ENCODE assay signal across 13 mouse cellular contexts in genomic region chr9:75299342-75299741, GRCm38 (mm10). TPM values are rescaled to one million over a fixed set of nuclear protein-coding genes. Genes with fewer than 3 reads are reported as not detected.
DNase-seq lines count a peak whose midpoint lies in the region; ATAC-seq and TF ChIP-seq lines count a peak whose summit lies in the region.
"Had no signal": no experiment of that assay in that cellular context is flagged by ENCODE, and none has a peak within 500 bp of the region (broad histone marks: within the 10 kb centered on the region; RNA-seq: fewer than 3 reads in every experiment).

No protein-coding gene starts in this region.

- H3K4me2 ChIP-seq in intestine, postnatal 0 days (replicated peaks; ENCODE audit: low read depth), result no peak overlapping the region
- no peak overlapping the region for H3K4me2 ChIP-seq in intestine, embryonic 16.5 days (ENCODE audit: low read depth, low read length)
- H3K4me2 ChIP-seq: forebrain, embryonic 13.5 days; midbrain, embryonic 15.5 days had no signal

- no peaks in the 10 kb centered on the region for H3K27me3 ChIP-seq in intestine, postnatal 0 days (replicated peaks; ENCODE audit: control insufficient read depth, insufficient read depth, low read length)
- H3K27me3 ChIP-seq in intestine, embryonic 16.5 days (replicated peaks; ENCODE audit: control insufficient read depth, insufficient read depth, low read length), result no peaks in the 10 kb centered on the region
- peaks cover 17% of the 10 kb centered on the region for H3K27me3 ChIP-seq in G1E (ENCODE audit: insufficient read depth, low read length)
- H3K27me3 ChIP-seq: forebrain, embryonic 13.5 days; midbrain, embryonic 15.5 days had no signal

- H3K4me1 ChIP-seq in intestine, postnatal 0 days (replicated peaks; ENCODE audit: control insufficient read depth, insufficient read depth, low read length), result no peaks in the 10 kb centered on the region
- H3K4me1 ChIP-seq in intestine, embryonic 16.5 days (ENCODE audit: control insufficient read depth, insufficient read depth, low read length), result no peaks in the 10 kb centered on the region
- H3K4me1 ChIP-seq in G1E (ENCODE audit: insufficient read depth, low read depth, low read length), result peaks cover 2% of the 10 kb centered on the region; the same call in 1 of the 2 replicates
- H3K4me1 ChIP-seq: midbrain, embryonic 15.5 days had no signal

- WGBS in intestine, postnatal 0 days, result 88% methylated on average over 2 of the region's 2 CpGs
- 80% methylated on average over 2 of the region's 2 CpGs for WGBS in intestine, embryonic 16.5 days

- peak; percentile 60 for TF ChIP-seq CTCF in intestine, postnatal 0 days (IDR thresholded peaks at IDR 0.05; ENCODE audit: low read depth)
- 0 out of 2 replicates have a peak, but pooled peaks have one; percentile 30 for TF ChIP-seq CTCF in G1E (IDR thresholded peaks at IDR 0.05; ENCODE audit: low read depth, low read length)

- H3K27ac ChIP-seq in intestine, postnatal 0 days (ENCODE audit: low read depth, low read length), result no peak overlapping the region
- H3K27ac ChIP-seq in intestine, embryonic 16.5 days (ENCODE audit: low read length), result no peak overlapping the region
- H3K27ac ChIP-seq: forebrain, embryonic 13.5 days; midbrain, embryonic 15.5 days had no signal

- no peak overlapping the region for H3K9ac ChIP-seq in intestine, postnatal 0 days (ENCODE audit: low read depth, low read length)
- no peak overlapping the region for H3K9ac ChIP-seq in intestine, embryonic 16.5 days (ENCODE audit: low read depth, low read length)
- H3K9ac ChIP-seq: forebrain, embryonic 13.5 days; midbrain, embryonic 15.5 days had no signal

- no peak for ATAC-seq in intestine, postnatal 0 days
- no peak for ATAC-seq in intestine, embryonic 16.5 days
- no peak for ATAC-seq in G1E (ENCODE audit: extremely low read depth, insufficient number of reproducible peaks, low FRiP score, poor library complexity, severe bottlenecking)
- ATAC-seq in inflammation-experienced regulatory T-cells, adult 6 months, result peak; percentile 56
- ATAC-seq: forebrain, embryonic 13.5 days; midbrain, embryonic 15.5 days had no signal

- H3K36me3 ChIP-seq in intestine, postnatal 0 days (ENCODE audit: control insufficient read depth, insufficient read depth), result no peaks in the 10 kb centered on the region
- no peaks in the 10 kb centered on the region for H3K36me3 ChIP-seq in intestine, embryonic 16.5 days (ENCODE audit: control insufficient read depth, insufficient read depth, low read length)
- H3K36me3 ChIP-seq in G1E (replicated peaks), result no peaks in the 10 kb centered on the region
- H3K36me3 ChIP-seq: midbrain, embryonic 15.5 days had no signal

- no peak overlapping the region for H3K4me3 ChIP-seq in intestine, postnatal 0 days (ENCODE audit: low read depth, low read length)
- H3K4me3 ChIP-seq in intestine, embryonic 16.5 days (ENCODE audit: low read length), result no peak overlapping the region
- H3K4me3 ChIP-seq in G1E (ENCODE audit: low read depth, low read length), result no peak overlapping the region
- H3K4me3 ChIP-seq: forebrain, embryonic 13.5 days; midbrain, embryonic 15.5 days had no signal

- intact Hi-C loops in heart, postnatal 14 days (cut with DNase I), result no loop called here

- DNase-seq in A20 (ENCODE audit: low read depth, low spot score) (peak; percentile 72), G1E (ENCODE audit: low spot score) (no peak)
- DNase-seq in urinary bladder, postnatal 4 days (ENCODE audit: low spot score in 2 of 2), result no peak
- no peak for DNase-seq in kidney, adult 11 months
- no peak for DNase-seq in heart, postnatal 14 days

- no peaks in the 10 kb centered on the region for H3K9me3 ChIP-seq in intestine, postnatal 0 days (ENCODE audit: control insufficient read depth)
- no peaks in the 10 kb centered on the region for H3K9me3 ChIP-seq in intestine, embryonic 16.5 days (ENCODE audit: control insufficient read depth, low read length)
- H3K9me3 ChIP-seq in G1E (replicated peaks), result no peaks in the 10 kb centered on the region
- H3K9me3 ChIP-seq: forebrain, embryonic 13.5 days; midbrain, embryonic 15.5 days had no signal

RNA-seq across cellular contexts. Expression of gene Gnb5, which starts 6.7 kb away (rescaled TPM):
- 11.2 and 11.3 TPM in 2 replicates for polyA plus RNA-seq in intestine, postnatal 0 days (2015; fragmentation: Nextera tagmentation; extraction: Ambion mirVana)
- polyA plus RNA-seq in intestine, embryonic 16.5 days (2015; fragmentation: Nextera tagmentation; extraction: Ambion mirVana), result 15.8 and 16.2 TPM in 2 replicates
- not detected in 2 replicates for total RNA-seq in G1E (2014; fragmentation: Nextera tagmentation)
- 0.17 and 0.66 TPM in 2 replicates for total RNA-seq in G1E (2017)
- not detected in 2 replicates for polyA plus RNA-seq in G1E (2012)
- 10 to 100 TPM in 1 of 3 experiments, 1 to 10 TPM in 2; 6.8 to 10.1 (median 8.8) TPM for polyA plus RNA-seq in inflammation-experienced regulatory T-cells, adult 6 months (2017; shearing (Covaris generic))
- 10 to 100 TPM; 28.0 to 29.9 TPM for total RNA-seq in heart, postnatal 14 days (2021)

RNA-seq across cellular contexts. Expression of gene Bcl2l10, which starts 48.2 kb away (rescaled TPM):
- polyA plus RNA-seq in intestine, postnatal 0 days (2015; fragmentation: Nextera tagmentation; extraction: Ambion mirVana), result not detected in 2 replicates
- polyA plus RNA-seq in intestine, embryonic 16.5 days (2015; fragmentation: Nextera tagmentation; extraction: Ambion mirVana), result not detected in 2 replicates
- not detected in 2 replicates for total RNA-seq in G1E (2014; fragmentation: Nextera tagmentation)
- 0.12 and 0.33 TPM in 2 replicates for total RNA-seq in G1E (2017)
- polyA plus RNA-seq in G1E (2012), result not detected in 2 replicates
- polyA plus RNA-seq in inflammation-experienced regulatory T-cells, adult 6 months (2017; shearing (Covaris generic)), result not detected
- total RNA-seq in heart, postnatal 14 days (2021), result not detected
- total RNA-seq: left cerebral cortex, postnatal 36 days had no signal
- polyA plus RNA-seq: forebrain, embryonic 13.5 days; heart, embryonic 14.5 days; kidney, embryonic 14.5 days; midbrain, embryonic 15.5 days had no signal
